Mouse (Mus musculus) thymus, postnatal 36 days (tissue): ENCODE results near the gene Nos1ap.

ENCODE experiments used
- DNase-seq, 2 experiments: peaks; one replicate each; pipeline ENCODE4 v3.0.0; 2022; ENCODE audit warnings: mixed read lengths in 2 of 2

Nos1ap gene

DNA sequence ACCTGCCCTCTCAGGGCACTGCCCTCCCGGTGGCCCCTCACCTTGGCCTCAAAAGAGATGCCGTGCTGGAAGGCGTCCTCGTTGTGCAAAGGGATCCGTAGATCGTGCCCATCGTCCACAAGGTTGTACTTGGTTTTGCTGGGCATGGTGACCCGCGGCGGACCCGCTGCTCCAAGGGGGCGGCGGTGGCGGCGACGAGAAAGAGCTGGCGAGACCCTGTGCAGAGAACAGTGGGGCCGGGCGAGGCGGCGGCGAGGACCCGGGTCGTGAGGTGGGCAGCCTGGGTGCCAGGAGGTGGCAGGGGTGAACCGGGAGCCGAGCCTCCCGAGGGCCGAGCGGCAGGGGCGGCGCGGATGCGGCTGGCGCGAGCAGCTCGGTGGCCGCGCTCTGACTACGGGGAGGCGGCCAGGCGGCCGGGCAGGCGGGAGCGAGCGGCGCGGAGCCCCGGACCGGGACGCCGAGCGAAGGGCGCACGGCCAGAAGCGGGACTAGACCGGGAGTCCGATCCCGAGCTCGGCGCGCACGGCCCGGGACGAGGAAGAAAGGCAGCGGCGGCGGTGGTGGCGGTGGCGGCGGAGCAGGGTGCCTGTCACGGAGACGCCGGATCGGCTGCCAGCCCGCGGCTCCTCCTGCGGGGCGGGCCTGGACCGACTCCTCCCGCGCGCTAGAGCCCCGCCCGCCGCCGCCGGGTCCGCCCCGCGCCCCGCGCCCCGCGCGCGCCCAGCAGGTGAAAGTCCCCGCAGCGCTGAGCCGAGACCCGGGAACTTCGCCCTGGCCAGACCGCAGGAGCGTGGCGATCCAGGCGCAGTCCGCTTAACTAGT, at the start of gene Nos1ap:
Nos1ap (minus strand) TSS at position 643 of the 822 bp plus-strand sequence.
- peak; percentile 51 to 61 for DNase-seq

DNA sequence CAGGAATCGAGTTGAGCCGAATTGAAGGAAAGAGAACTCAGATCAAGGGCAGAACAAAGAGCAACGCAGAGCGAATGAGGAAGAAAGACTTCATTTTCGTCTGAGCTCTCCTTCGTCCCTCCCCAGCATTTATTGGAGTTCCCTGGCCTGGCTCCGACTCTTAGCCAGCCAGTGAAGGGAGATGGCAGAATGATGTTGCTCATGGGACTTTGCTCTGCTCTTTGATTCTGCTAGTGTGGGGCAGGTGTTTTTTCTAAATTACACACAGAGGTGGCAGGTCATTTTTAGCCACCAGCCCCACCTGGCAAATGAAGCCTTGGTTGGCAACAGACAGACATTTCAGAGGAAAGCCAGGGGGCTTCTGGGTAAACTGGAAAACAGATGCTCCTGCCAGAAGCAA, 49.3 kb upstream of the Nos1ap start:
- no peak for DNase-seq

DNA sequence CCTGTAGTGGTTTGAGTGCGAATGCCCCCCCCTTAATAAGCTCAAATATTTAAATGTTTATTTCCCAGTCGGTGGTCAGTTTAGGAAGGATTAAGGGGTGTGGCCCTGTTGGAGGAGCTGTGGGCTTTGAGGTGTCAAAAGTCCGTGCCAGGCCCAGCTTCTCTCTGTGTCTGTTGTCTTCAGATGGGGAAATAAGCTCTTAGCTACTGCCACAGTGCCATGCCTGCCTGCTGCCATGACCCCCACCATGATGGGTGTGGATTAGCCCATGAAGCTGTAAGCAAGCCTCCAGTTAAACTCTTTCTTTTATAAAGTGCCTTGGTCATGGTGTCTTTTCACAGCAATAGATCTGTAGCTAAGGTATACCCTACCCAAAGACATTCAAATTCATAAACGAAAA, 43.2 kb upstream of the Nos1ap start:
- DNase-seq: no peak

DNA sequence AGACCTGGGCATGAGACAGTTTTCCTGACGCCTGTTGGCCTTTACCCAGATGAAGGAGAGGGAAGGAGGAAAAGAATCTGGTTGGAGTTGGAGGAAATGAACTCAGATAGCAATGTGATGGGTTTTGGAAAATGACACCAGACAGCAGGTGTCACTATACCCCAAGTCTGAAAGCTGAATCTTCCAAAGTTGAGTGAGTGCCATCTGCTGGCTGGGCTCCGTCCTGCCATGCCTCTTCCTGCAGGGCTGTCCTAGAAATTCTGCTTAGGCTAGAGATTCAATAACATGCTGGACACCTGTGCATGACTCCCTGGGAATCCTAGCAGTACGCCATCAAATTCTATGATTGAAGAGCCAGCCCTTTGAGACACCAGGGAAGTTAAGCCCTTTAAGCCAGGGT, 42.7 kb upstream of the Nos1ap start:
- DNase-seq: peak; percentile 64 to 69

DNA sequence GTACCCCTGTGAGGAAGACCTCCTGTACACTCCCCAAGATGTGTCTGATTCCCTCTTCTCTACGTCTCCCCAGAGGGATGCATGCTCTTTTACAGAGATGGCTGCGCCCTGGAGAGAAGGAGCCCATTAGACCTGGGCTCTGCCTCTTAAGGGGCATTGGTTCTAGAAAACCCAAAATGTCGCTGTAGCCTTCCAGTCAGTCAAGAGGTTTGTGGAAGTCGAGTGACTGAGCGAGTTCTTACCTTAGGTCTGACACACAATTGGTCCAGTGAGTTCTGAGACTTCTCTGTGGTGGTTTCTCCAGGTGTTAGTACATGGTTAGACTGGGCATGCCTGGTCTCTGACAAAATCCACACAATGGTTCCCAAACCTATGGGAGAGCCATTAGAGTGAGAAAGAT, 41.9 kb upstream of the Nos1ap start:
- DNase-seq: no peak

- no peak for DNase-seq
Measured at GRCm38 (mm10) chr1:170630489-170630888, 40.8 kb upstream of the Nos1ap start.

- DNase-seq: no peak
Measured at GRCm38 (mm10) chr1:170623432-170623831, 33.8 kb upstream of the Nos1ap start.

DNA sequence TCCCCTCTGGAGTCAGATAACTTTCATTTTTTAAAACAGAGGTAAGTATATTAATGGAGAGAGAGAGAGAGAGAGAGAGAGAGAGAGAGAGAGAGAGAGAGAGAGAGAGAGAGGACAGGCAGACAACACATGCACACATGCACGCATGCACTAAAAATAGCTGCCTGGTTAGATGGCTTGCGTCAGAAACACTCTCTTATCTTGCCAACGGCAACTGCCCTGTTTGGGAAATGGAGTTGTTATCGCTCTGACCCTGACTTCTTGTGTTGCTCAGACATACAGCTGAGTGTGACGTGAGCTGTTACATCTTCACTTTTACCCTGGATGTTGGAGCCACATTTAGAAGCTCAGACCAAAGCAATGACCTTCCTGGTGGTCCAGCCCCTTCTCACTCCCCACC, 33.3 kb upstream of the Nos1ap start:
- no peak for DNase-seq

- no peak for DNase-seq
Measured at GRCm38 (mm10) chr1:170619686-170620374, 30.2 kb upstream of the Nos1ap start.

GRCm38 (mm10) chr1:170612968-170613872, 23.6 kb upstream of the Nos1ap start:
- DNase-seq: peak; percentile 12 to 15

DNA sequence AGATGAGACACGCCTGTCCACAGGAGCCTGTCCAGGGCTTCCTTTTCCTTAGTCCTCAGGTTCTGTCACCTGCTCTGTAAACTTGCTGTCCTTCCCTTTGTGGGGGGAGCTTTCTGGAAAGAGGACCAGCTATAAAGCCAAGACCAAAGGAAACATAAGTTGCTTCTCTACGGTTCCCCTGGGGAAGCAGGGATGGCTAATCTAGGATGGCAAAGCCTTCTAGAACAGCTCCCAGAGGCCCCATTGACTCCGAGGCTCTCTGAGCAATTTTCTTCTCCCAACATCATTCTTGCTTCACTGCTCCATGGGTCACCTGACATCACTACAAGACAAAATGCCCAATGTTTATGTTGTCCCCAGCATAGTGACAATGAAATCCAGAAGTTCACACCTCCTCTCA, 22.0 kb upstream of the Nos1ap start:
- DNase-seq: no peak

GRCm38 (mm10) chr1:170610695-170611094, 21.0 kb upstream of the Nos1ap start:
- no peak for DNase-seq

DNA sequence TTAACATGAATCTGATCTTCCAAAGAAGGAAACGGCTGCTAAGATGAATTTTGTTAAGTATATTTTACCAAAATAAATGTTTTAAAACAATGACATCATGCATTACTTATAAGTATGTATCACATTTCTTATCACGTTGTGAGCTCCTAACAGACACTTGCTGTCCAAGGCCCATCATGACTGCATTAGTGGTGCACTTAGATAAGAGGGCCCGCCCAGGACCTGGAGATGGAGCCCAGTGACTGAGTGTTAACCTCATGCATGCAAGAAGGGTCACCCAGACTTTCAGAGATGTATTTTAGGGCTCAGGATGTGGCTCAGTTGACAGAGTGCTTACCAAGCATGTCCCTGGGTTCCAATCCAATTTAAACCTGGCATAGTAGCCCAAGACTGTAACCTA, 20.6 kb upstream of the Nos1ap start:
- no peak for DNase-seq

DNA sequence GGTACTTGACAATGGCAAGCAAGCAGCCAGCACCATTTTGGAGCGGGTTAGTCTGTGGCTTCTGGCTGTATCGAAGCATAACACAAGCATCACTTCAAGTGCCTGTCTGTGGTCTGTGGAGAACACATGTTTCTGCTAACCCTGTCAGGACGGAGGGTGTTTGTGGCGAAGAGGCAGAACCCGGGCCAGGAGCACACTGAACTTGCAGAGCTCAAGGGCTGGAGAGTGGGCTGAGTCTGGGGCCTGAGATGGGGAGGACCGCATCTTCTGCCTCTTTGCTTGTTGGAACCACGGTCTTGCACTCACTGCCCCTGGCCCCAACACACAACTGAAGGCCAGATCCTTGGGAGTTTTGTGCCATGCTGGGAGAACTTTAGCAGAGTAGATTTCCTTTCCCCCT, 20.2 kb upstream of the Nos1ap start:
- no peak for DNase-seq

GRCm38 (mm10) chr1:170608461-170609071, 18.9 kb upstream of the Nos1ap start:
- DNase-seq: no peak

DNA sequence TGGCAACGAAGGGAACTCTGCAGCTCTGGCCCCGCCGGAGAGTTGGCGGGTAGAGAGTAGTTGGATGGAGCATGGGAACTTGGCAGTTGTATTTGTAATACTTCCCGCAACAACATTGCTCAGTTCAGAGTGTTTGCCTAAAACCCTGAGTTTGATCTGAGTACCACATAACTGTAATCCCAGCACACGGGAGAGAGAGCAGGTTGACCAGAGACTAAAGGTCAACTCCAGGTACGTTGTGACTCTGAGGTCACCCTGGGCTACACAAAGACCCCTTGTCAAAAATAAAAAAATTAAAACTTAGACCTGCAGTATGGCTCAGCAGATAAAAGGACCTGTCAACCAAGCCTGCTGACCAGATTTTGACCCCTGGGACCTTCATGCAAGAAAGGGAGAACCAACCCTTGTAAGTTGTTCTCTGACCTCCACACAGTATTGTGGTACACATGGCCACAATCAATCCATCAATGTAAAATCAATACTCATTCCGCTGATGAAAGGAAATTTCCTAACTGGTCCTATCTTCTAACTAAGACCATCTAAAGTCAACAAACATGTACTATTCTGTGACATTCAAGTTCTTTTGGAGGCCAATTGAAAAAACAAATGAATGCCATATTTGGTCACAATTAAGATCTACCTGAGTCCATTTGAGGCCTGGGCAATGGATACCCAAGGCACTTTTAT, 17.7 kb upstream of the Nos1ap start:
- no peak for DNase-seq

- DNase-seq: no peak
Measured at GRCm38 (mm10) chr1:170605228-170606001, 15.8 kb upstream of the Nos1ap start.

DNA sequence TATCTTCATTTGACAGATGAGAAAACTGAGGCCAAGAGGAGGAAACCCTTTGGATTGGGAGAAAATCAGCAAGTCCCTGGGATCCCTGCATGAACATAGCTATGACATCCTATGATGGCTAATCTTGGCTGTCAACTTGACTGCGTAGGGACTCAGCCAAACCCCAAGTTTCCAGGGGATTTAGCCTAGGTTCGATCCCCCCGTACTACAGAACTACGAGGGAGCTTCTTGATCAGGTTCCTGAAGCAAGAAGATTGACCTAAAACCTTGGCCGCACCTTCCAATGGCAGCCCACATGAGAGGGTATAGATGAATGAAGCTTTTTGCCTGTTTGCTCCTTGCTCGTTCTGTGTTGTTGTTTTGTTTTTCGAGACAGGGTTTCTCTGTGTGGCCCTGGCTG, 4.9 kb upstream of the Nos1ap start:
- DNase-seq: no peak

- no peak for DNase-seq
Measured at GRCm38 (mm10) chr1:170590531-170590930, 870 bp upstream of the Nos1ap start.

- DNase-seq: no peak
Measured at GRCm38 (mm10) chr1:170590041-170590360, 340 bp upstream of the Nos1ap start.

DNA sequence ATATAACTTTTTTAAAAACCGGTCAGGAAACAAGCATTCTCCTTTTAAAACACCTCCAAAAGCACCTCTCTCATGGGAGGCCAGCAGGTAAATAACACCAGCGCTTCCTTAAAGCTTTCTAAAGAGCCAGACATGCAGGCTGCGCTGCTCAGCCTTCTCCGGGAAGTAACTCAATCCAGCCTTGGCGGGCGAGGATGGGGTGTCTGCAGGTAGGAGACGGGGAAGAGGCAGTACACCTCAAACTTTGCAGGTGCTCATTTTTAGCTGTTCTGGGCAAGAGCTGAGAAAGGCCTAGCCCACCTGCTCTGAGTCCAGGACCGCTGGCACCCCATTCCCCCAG, 812 bp downstream of the Nos1ap start:
- DNase-seq: no peak

GRCm38 (mm10) chr1:170588353-170588752, 1.3 kb downstream of the Nos1ap start:
- DNase-seq: no peak
